Mouse (Mus musculus): ENCODE results near the gene Fto. TPM values are rescaled to one million over a fixed set of nuclear protein-coding genes. Genes with fewer than 3 reads are reported as not detected.

Fto gene
- total and polyA plus RNA-seq, 2 experiments from 2014 or later = 86.8 to 122 TPM

DNA sequence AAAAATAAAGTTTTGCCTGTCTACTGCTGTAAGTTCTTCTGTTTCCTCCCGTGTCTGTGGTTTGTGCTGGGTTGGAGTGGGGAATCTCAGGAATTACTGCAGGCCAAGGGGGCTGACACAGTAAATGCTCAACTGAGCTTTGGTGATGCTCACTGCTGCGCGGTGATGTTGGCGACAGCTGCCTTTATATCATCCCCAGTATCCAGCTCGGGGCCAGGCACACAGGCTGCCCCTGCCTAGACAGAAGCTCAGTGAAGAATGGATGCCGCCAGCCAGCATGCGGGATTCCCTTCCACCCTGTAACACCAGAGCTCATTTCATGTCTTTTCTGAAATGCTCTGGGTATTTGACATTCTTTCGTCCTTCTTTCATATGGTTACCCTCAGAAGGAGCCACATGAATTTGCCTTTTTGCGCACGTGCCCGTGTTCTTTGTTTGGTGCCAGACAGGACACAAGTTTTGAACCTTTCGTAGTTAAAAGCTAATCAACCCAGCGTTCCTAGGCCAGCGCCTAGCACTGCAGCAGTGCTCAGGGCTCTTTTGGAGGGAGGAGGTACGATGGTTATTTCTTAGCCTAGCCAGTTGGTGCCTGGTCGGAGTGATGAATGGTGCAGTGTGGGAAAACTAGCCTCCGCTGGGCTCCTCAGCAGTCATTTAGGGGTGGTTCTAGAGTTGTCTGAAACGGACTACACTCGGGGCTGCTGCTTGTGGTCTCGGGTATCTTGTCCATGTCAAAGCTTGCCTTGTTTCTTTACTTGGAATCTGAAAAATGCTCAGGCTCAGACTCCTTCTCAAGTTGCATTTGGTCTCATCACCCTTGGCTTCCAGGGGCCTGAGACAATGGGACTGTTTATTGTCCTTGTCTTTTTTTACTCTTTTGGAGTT lies 62.0 kb downstream of the Fto start:
- H3K4me3 ChIP-seq (ENCODE audit: low read depth, low read length) = no peak overlapping the region
- peaks cover 4% of the 10 kb centered on the region for H3K4me1 ChIP-seq (ENCODE audit: insufficient read depth)
- 62% methylated on average over 20 of the region's 20 CpGs for WGBS

DNA sequence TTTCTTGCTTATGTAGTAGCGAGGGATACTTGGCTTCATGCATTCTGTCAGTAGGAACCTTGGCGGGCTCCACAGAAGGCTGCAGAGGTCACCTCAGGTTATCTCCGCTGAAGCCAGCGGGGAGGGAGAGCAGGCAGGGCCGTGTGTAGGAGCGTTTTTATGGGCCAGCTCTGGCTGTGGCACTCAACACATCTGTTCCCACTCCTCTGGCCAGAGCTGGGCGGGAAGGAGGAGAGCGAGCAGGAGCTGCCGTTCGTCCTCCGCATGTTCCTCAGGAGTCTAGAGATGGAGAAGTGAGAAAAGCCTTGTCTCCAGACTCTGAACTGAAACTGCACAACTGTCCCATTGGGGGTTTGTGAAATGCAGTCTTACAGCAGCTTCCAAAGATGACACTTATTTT lies 63.5 kb downstream of the Fto start:
- H3K27ac ChIP-seq (ENCODE audit: low read depth, low read length) = no peak overlapping the region

More for the DNA sequence above, 62.0 kb downstream of the Fto start:
- Histone ChIP-seq H3K4me2 (ENCODE audit: low read depth) (no peak overlapping the region), H3K27me3 (ENCODE audit: insufficient read depth, low read length) (no peaks in the 10 kb centered on the region), H3K27ac (ENCODE audit: low read depth, low read length) (no peak overlapping the region), H3K9me3 (ENCODE audit: low read length) (no peaks in the 10 kb centered on the region), H3K36me3 (ENCODE audit: insufficient read depth) (no peaks in the 10 kb centered on the region), H3K9ac (no peak overlapping the region)
- ATAC-seq (no peak), DNase-seq (no peak)
- TF ChIP-seq CTCF (IDR thresholded peaks at IDR 0.05; ENCODE audit: low read depth) = no peak

DNA sequence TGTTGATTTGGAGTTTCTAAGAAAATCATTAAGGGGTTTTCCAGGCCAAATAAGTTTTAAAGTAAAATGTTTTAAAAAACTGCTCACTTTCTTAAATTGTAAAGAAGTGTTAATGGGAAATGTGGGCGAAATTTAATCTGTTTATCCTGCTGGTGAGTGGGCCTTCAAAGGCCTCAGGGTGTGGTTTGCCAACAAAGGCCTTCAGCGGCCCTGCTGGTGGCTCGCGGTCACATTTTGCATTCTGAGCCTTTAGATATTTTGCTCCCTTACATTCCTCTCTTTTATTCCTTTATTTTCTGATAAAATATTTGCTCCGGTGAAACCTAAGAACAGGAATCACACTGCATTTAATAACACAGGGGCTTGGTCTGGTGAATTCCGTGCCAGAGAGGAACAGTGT lies 64.0 kb downstream of the Fto start:
- Histone ChIP-seq H3K4me2 (ENCODE audit: low read depth) (no peak overlapping the region), H3K9me3 (ENCODE audit: low read length) (no peaks in the 10 kb centered on the region), H3K36me3 (ENCODE audit: insufficient read depth) (no peaks in the 10 kb centered on the region), H3K27me3 (ENCODE audit: insufficient read depth, low read length) (no peaks in the 10 kb centered on the region), H3K4me3 (ENCODE audit: low read depth, low read length) (no peak overlapping the region), H3K9ac (no peak overlapping the region), H3K27ac (ENCODE audit: low read depth, low read length) (no peak overlapping the region), H3K4me1 (ENCODE audit: insufficient read depth) (peaks cover 4% of the 10 kb centered on the region)
- 63% methylated on average over 6 of the region's 6 CpGs for WGBS
- DNase-seq (no peak), ATAC-seq (no peak)
- no peak for TF ChIP-seq CTCF (IDR thresholded peaks at IDR 0.05; ENCODE audit: low read depth)

More for the DNA sequence above, 63.5 kb downstream of the Fto start:
- no peaks in the 10 kb centered on the region for H3K9me3 ChIP-seq (ENCODE audit: low read length)
- H3K36me3 ChIP-seq (ENCODE audit: insufficient read depth) = no peaks in the 10 kb centered on the region
- DNase-seq (no peak), ATAC-seq (no peak)
- H3K4me3 ChIP-seq (ENCODE audit: low read depth, low read length) = no peak overlapping the region
- no peak overlapping the region for H3K4me2 ChIP-seq (ENCODE audit: low read depth)
- no peak overlapping the region for H3K9ac ChIP-seq
- peaks cover 4% of the 10 kb centered on the region for H3K4me1 ChIP-seq (ENCODE audit: insufficient read depth)
- 71% methylated on average over 11 of the region's 11 CpGs for WGBS
- H3K27me3 ChIP-seq (ENCODE audit: insufficient read depth, low read length) = no peaks in the 10 kb centered on the region
- no peak for TF ChIP-seq CTCF (IDR thresholded peaks at IDR 0.05; ENCODE audit: low read depth)

DNA sequence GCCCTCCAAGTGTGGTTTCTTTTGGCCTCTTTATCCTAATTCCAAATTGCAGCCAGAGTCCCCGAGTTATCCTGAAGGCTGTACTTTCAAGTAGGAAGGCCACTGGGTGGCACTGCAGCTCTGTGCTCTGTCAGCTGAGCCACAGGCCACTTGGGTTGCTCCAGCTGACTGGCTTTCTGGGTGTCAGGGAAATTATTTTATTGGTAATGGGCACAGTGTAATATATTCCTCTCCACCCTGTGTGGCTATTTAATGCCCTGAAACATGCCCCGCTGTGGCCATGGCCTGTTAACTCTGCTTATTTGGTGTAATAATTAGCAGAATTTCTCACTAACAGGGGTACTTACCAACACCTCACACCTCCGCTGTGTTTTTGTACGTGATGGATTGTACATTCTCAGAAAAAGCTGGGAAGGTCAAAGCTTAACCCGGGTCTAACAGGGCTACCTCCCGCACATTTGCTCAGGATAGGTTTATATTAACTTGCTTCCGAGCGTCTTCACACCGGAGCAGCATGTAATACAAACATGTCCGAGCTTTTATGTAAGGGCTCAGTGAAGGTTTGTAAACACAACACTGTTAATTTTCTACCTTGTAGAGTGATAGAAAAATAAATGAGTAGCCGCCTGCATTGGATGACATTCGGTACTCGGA lies 65.6 kb downstream of the Fto start:
- ATAC-seq = peak; percentile 69
- peak; percentile 86 for DNase-seq

DNA sequence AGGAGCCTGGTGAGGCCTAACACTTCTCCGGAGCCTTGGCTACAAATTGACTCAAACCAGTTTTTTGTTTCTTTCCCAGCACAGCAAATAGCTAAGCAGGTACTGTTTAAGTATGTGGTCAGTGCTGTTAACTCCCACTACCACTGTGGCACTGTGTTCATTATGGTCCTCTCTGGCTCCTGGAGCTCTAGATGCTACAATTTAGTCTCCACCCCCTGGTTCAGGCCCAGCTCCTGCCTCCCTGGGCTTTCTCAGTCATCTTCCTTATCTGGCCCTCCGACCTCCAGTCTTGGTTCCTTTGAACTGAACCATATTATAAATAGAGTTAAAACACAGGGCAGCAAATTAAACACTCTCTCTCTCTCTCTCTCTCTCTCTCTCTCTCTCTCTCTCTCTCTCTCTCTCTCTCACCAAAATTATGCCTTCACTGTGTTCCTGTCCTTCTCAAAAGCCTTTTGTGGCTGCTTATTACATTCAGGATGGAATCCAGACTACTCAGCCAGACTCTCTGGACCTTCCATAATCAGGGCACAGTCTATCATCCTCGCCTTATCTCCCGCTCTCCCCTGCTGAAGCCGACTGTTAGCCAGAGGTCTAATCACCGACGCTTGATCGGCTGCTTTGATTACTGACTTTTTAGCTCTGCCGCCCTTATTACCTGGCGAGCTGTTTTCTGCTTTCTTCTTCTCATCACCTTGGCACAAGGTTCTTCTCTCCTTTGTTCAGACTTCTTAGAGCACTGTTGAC lies 67.6 kb downstream of the Fto start:
- no peaks in the 10 kb centered on the region for H3K27me3 ChIP-seq (ENCODE audit: insufficient read depth, low read length)
- no peak overlapping the region for H3K9ac ChIP-seq
- no peak for TF ChIP-seq CTCF (IDR thresholded peaks at IDR 0.05; ENCODE audit: low read depth)
- H3K9me3 ChIP-seq (ENCODE audit: low read length) = no peaks in the 10 kb centered on the region
- H3K27ac ChIP-seq (ENCODE audit: low read depth, low read length) = no peak overlapping the region
- no peaks in the 10 kb centered on the region for H3K4me1 ChIP-seq (ENCODE audit: insufficient read depth)
- WGBS = 27% methylated on average over 10 of the region's 10 CpGs
- no peak overlapping the region for H3K4me3 ChIP-seq (ENCODE audit: low read depth, low read length)
- H3K36me3 ChIP-seq (ENCODE audit: insufficient read depth) = no peaks in the 10 kb centered on the region
- ATAC-seq (no peak), DNase-seq (no peak)
- no peak overlapping the region for H3K4me2 ChIP-seq (ENCODE audit: low read depth)

More for the DNA sequence above, 65.6 kb downstream of the Fto start:
- 74% methylated on average over 13 of the region's 13 CpGs for WGBS
- no peaks in the 10 kb centered on the region for H3K9me3 ChIP-seq (ENCODE audit: low read length)
- H3K4me2 ChIP-seq (ENCODE audit: low read depth) = no peak overlapping the region
- H3K4me1 ChIP-seq (ENCODE audit: insufficient read depth) = no peaks in the 10 kb centered on the region
- TF ChIP-seq CTCF (IDR thresholded peaks at IDR 0.05; ENCODE audit: low read depth) = peak; percentile 90
- no peaks in the 10 kb centered on the region for H3K27me3 ChIP-seq (ENCODE audit: insufficient read depth, low read length)
- H3K4me3 ChIP-seq (ENCODE audit: low read depth, low read length) = no peak overlapping the region
- no peaks in the 10 kb centered on the region for H3K36me3 ChIP-seq (ENCODE audit: insufficient read depth)
- no peak overlapping the region for H3K27ac ChIP-seq (ENCODE audit: low read depth, low read length)
- H3K9ac ChIP-seq = no peak overlapping the region

DNA sequence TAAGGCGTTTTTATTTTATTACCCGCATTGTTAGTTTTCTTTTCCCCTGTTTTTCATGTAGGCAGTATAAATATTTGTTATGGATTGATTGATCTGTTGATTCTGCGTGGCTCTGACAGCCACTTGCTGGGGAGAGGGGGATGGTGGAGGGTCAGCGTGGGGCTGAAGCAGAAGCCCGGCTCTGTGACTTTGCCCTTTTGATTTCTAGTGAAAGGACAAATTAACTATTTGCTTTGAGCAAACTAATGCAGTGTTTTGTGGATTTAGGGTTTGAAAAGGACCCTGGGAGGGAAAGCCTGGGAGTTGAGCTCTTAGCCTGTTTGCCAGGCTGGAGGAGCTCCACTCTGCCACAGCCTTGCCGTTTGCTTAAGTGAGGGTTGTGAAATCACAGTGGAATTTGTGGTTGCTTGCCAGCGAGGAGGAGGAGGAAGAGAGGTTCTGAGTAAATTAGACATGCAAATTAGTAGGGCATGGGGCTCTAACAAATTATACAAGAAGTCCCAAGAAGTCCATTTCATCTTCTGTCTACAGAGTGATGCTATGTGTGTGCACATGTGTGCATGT lies 68.3 kb downstream of the Fto start:
- Histone ChIP-seq H3K4me3 (ENCODE audit: low read depth, low read length) (no peak overlapping the region), H3K27me3 (ENCODE audit: insufficient read depth, low read length) (no peaks in the 10 kb centered on the region), H3K27ac (ENCODE audit: low read depth, low read length) (no peak overlapping the region), H3K9me3 (ENCODE audit: low read length) (no peaks in the 10 kb centered on the region), H3K36me3 (ENCODE audit: insufficient read depth) (no peaks in the 10 kb centered on the region), H3K9ac (no peak overlapping the region), H3K4me1 (ENCODE audit: insufficient read depth) (no peaks in the 10 kb centered on the region), H3K4me2 (ENCODE audit: low read depth) (no peak overlapping the region)
- 13% methylated on average over 7 of the region's 7 CpGs for WGBS
- TF ChIP-seq CTCF (IDR thresholded peaks at IDR 0.05; ENCODE audit: low read depth) = no peak
- ATAC-seq = no peak
- DNase-seq = no peak
